Mouse (Mus musculus): ENCODE data around the gene Cd276.

The Cd276 gene

GRCm38 (mm10) chr9:58550928-58551327 lies 4.3 kb downstream of the Cd276 start:
- no peak for DNase-seq

DNA sequence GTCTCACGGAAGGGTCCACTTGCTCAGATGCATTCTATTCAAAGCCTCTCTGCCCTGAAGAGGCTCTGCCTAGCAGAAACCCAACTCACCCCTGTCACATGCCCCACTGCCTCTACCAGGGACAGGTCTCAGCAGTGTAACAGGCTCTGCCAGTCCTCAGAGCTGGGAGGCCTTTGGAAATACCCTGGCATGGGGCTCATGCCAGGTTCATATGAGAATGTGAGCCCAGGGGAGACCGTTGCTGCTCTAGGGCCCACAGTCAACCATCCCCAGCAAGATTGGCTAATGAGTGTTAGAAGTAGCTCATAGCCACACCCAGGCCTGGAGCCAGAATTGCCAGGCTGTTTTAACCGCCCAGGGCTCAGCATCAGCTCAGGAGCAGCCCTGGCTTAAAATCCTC lies 5.5 kb downstream of the Cd276 start:
- peak; percentile 47 to 59 for DNase-seq

DNA sequence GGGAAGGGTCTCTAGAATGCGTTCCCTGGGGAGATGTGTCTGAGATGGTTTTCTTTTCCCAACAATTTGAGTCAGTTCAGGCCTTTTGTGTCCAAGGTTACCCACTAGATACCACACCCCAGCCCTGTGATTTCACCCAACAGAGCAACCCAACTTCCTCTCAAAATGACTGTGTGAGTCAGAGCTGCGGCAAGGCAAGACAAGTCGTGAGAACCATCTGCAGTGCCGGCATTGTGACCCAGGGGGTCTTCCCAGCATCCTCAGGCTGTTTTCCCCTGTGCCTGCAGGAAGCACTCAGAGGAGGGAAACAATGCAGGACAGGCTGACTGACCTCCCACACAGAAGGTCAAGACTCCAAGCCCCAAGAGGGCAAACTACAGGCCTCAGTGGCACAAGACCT lies 6.3 kb downstream of the Cd276 start:
- no peak for DNase-seq

DNA sequence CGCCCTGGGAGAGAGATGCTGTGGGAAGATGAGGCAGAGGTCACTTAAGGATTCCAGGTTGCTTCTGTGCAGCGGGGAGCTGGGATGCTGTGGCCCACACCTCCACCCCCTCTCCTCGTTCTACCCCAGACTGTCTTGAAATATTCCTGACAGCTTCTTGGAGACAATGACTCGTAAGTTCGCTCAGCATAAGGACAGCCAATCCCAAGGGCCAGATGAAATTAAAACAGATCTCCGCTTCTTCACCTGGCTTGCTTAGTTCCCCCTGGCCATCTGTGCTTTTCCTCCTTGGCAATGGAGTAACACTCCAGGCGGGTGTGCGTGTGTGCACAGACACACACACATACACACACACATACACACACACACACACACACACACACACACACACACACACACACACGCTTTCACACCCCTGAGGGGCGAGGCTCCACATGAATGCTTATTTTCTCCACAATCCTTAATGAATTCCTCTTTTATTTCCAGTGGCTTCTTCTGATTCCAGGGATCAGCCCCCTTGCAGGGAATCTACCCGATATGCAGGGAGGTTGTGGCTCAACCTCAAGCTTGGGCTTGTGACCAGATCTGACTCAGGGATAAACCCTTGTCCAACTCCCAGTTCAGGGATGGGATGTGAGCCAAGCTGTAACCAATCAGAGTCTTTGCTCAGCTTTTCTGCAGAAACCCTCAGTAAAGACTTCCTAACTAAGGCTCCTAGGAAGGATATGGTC lies 8.4 kb downstream of the Cd276 start:
- DNase-seq, result peak; percentile 67 to 76

DNA sequence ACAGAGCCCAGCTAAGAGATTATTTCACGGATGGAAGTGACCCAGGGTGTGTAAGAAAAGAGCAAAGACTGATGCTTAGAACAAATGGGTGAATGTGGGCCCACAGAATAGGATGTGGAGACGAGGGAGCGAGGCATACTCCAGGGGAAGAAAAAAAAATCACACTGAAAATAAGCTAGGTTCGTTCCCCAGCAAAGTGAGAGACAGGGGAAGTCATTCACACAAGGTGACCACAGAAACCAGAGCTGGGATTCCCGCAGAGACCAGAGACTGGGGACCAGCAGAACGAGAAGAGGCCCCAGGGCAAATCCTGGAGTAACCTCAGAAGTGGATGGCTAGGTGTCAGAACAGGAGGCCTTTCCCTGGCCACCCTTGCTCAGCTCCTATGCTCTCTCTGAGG lies 9.8 kb downstream of the Cd276 start:
- DNase-seq, result peak in 1 of 2 experiments; percentile 42

GRCm38 (mm10) chr9:58544879-58545324 lies 10.3 kb downstream of the Cd276 start:
- DNase-seq, result peak; percentile 50 to 55

GRCm38 (mm10) chr9:58541895-58542338 lies 13.3 kb downstream of the Cd276 start:
- peak; percentile 57 to 78 for DNase-seq

GRCm38 (mm10) chr9:58539886-58540285 lies 15.4 kb downstream of the Cd276 start:
- peak; percentile 69 to 77 for DNase-seq

GRCm38 (mm10) chr9:58537774-58538173 lies 17.5 kb downstream of the Cd276 start:
- DNase-seq, result no peak

- DNase-seq, result peak; percentile 61 to 72
Measured at GRCm38 (mm10) chr9:58535447-58536134, 19.6 kb downstream of the Cd276 start.

- peak; percentile 59 to 78 for DNase-seq
Measured at GRCm38 (mm10) chr9:58534766-58535165, 20.5 kb downstream of the Cd276 start.

DNA sequence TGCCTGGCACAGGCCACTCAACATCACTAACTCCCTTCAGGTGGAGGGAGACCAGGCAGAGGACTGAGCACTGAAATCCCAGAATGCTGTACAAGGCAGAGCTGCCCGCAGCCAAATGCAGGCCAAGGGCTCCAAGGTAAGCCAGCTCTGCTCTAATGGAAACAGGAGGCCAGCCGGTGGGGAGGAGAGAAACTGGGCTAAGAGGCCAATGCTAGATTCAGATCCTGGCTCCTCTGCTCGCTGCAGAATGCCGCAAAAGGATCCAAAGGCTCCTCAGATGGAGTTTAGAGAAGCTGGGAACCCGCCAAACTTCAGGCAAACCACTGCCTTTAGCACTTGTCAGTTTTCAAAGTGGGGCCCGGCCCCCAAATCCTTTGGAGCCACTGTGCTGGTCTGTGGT lies 21.9 kb downstream of the Cd276 start:
- DNase-seq, result peak; percentile 78 to 83

DNA sequence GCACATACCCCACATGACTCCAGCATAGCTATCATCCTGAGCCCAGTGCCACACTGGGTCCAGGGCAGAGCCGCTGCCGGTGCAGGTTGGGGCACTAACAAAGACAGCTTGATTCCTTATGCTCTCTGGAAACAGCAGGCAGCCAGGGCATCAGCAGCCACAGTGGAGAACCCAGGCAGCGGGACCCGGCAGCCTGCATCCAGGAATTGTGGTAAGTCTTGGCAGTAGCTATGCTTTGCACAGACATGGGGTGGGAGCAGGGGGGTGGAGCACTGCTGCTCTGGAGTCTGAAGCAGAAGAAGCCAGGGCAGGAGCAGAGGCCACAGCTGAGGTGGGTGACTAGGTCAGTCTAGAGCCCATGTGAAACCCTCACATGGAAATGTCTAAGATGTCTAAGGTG lies 23.0 kb downstream of the Cd276 start:
- peak; percentile 40 to 48 for DNase-seq

DNA sequence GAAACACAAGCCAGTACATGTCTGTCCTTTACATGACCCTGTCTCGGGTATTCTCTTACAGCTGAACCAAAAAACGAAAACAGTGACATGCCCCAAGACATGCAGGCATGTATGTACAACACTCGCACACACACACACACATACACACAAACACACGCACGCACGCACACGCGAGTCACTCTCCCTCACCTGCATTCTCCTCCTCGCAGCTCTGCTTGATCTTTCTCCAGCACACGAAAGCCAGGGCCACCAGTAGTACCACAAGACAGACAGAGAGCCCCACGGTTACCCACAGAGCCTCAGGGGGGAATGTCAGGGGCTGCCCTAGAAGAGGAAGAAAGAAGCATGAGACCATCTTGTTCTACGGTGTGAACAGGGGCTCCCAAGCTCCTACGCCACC lies 24.8 kb downstream of the Cd276 start:
- no peak for DNase-seq

DNA sequence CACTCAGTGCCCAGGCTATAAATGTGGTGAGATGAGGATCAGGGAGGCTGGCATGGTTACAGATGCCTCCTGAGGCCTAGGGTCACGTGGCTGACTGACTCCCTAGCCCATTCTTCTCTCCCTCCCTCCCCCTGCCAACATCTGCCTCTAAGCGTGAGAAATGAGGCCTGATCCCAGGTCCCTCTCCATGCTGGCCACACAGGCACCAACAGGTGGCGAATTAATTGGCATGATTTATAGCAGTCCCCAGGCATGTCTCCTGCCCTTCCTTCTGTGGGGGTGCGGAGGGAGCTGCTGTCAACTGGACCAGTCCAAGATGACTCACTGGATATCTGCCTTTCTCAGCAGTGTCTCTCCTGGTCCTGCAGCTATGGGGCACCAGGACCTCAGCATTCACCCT lies 27.4 kb downstream of the Cd276 start:
- DNase-seq, result no peak

DNA sequence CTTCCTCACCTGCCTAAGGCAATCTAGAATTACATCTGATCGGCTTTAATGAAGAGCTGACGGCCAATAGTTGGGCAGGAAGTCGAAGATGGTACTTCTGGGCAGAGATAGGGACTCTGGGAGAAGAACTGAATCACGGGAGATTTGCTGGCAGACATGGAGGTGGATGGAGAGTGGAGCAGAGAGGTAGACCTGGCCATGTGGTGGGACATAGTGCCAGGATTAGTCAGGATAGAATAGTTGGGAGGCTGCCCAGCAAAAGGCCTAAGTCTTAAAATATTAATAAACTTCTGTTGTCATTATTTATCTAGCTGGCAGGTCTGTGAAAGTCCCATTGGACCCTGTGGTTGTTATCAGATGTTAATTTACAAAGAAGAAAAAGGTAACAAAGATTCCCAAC lies 30.1 kb downstream of the Cd276 start:
- peak in 1 of 2 experiments; percentile 61 for DNase-seq

GRCm38 (mm10) chr9:58521883-58522423 lies 33.3 kb downstream of the Cd276 start:
- no peak for DNase-seq

DNA sequence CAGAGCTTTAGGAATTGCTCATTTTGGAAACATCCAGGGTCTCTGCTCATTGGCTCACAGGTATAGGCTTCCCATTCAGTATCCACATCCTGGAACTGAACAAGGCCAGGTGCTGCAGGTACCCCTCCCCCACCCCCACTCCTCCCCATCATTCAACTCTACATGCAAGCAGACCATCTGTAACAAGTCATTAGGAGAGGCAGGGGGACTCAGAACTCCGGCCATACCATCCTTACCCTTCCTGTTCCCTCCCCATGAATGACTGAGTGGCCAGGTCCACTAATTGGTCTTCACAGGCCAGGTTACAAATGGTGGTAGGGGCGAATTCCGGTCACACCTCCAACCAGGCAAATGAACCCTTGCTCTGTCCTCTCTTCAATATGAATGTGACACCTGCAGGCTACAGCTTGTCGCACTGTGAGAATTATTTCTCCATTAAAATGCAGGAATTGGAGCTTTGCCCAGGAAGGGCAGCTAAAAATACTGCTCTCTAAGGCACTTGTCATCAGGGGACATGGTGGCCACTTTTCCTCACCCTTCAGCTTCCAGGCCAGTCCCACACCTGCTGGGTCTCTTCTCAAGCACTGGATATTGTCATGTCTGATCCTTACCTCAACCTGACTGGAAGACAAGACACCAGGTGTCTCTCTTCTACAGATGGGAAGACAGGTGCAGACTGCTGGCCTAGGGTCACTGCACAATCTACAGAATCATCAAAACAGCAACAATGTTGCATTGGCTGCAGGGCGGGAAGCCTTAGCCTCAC lies 34.2 kb downstream of the Cd276 start:
- peak; percentile 70 to 74 for DNase-seq

DNA sequence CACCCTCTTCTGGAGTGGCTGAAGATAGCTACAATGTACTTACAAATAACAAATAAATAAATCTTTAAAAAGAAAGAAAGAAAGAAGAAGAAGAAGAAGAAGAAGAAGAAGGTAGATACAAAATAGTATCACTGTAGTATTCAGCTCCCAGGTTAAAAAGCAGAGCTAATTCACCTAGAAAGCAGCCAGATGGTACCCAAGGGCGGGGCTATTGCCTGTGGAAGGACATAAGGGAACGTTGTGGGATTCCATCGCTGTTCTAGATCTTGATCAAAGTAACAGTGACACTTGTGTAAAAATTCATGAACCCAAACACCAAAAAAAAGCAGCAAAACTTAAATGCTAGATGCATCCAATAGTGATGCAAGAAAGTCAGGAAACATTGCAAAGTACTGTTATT lies 35.3 kb downstream of the Cd276 start:
- DNase-seq, result peak in 1 of 2 experiments; percentile 74

DNA sequence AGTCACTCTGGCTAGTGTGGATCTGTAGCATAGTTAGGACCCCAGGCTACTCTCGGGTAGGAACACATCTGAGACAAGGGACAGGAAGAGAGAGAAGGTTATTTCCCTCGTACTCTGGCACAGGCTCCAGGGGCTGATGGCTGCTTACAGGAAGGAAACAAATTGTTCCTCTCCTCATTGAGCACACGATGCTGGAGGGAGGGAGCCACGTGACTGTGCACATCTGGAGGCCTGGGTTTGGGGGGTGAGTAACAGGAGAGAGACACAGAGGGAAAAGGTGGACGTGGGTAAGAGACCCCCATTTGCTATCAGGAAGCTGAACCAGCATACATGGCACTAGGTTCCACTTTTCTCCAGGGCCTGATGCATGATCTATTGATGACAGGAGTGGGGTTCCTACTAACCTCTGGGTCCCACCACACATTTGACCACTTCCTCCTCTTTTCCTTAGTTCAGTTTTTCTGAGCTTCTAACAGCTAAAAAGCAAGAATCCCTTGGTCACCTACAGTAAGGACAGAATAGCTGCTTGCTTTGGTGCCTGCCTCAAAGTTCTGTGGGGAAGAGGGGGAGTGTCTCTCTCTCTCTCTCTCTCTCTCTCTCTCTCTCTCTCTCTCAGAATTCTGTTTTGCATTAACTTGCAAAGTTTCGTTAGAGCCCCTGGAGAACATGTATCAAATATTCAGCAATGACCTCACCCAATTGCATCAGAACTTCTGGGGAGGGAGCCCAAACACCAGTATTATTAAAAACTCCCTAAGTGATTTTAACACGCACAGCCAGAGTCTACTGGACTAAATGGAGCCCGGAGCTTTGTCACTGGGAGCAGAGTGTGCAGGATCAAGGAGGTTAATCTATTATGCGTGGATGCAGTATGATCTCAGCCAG lies 37.1 kb downstream of the Cd276 start:
- DNase-seq, result no peak

DNA sequence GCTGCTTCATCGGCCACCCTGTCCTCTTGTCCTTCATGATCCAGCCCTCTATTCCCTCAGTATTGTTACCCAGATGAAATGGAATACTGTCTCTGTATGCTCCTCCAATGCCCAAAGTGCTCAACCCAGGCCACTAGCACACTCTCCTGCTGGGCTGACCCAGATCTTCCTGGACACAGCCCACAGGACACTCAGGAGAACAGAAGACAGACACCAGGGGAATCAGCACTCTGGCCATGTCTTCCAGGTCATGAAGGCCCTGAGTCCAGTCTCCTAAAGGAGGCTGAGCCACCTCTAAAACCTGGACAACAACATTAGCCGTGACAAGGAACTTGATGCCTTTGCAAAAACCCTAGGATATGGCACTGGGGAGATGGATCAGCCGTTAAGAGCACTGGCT lies 38.8 kb downstream of the Cd276 start:
- peak; percentile 71 to 74 for DNase-seq

DNA sequence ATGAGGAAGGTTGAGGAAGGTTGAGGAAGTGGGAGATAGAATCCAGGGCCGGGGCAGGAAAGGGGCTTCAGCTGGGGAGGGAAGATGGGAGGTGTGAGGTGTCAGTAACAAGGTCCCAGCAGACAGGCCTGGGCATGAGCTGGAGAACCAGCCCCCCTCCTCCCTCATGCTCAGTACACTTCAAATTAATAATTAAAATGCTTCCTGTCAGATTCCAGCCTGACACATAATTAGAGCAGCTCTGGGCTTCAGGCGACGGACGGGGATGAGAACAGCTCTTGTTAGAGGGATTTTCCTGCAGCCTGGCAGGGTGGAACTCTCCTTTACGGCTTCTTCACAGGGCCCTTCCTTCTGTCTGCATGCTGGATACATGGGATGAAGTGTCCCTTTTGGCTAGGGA lies 41.5 kb downstream of the Cd276 start:
- DNase-seq, result no peak

Measured in cerebellum, postnatal 25 days (tissue).